Mouse (Mus musculus) myocyte (in vitro differentiated cells): ENCODE measurements at regions not wholly inside any gene's neighbourhood (a gene's known extent, or its start where the extent isn't known, plus 50 kb on each side); places are given as distances from the start of the nearest gene placed in this dataset.

ENCODE experiments used
- E2F4 ChIP-seq: IDR thresholded peaks from one replicate; pipeline ENCODE4 v1.6.1; 2011; ENCODE audit warnings: mild to moderate bottlenecking, control low read depth, moderate library complexity; ENCODE audit not compliant: insufficient read depth
- MAX ChIP-seq: IDR thresholded peaks from one replicate; pipeline ENCODE4 v1.6.1; 2011; ENCODE audit warnings: low read depth, mild to moderate bottlenecking, control low read depth
- MYOD1 ChIP-seq, 3 experiments: IDR thresholded peaks; one replicate each; pipeline ENCODE4 v1.6.1; 2011; ENCODE audit warnings: control low read depth in 2 of 3, low read depth in 2 of 3, mild to moderate bottlenecking in 2 of 3, moderate library complexity in 1 of 3; ENCODE audit not compliant: insufficient read length in 2 of 3, control insufficient read depth in 1 of 3
- MYOG ChIP-seq, 3 experiments: IDR thresholded peaks; one replicate each; pipeline ENCODE4 v1.6.1; 2011; ENCODE audit warnings: control low read depth in 2 of 3, low read depth in 2 of 3, mild to moderate bottlenecking in 2 of 3; ENCODE audit not compliant: insufficient read length in 2 of 3, control insufficient read depth in 1 of 3, insufficient read depth in 1 of 3
- POLR2A ChIP-seq: IDR thresholded peaks from one replicate; pipeline ENCODE4 v1.6.1; 2011; ENCODE audit warnings: low read depth, mild to moderate bottlenecking, control low read depth, moderate library complexity; ENCODE audit not compliant: insufficient read length
- POLR2AphosphoS2 ChIP-seq: IDR thresholded peaks from one replicate; pipeline ENCODE4 v1.6.1; 2011; ENCODE audit warnings: low read depth, control low read depth; ENCODE audit not compliant: insufficient read length
- REST ChIP-seq: IDR thresholded peaks from one replicate; pipeline ENCODE4 v1.6.1; 2011; ENCODE audit warnings: mild to moderate bottlenecking, control low read depth, moderate library complexity; ENCODE audit not compliant: insufficient read depth, insufficient read length
- TCF12 ChIP-seq: IDR thresholded peaks from one replicate; pipeline ENCODE4 v1.6.1; 2011; ENCODE audit warnings: mild to moderate bottlenecking, control low read depth; ENCODE audit not compliant: poor library complexity, insufficient read depth, severe bottlenecking
- TCF3 ChIP-seq: IDR thresholded peaks from one replicate; pipeline ENCODE4 v1.6.1; 2011; ENCODE audit warnings: low read depth, control low read depth; ENCODE audit not compliant: insufficient read length
- USF1 ChIP-seq: IDR thresholded peaks from one replicate; pipeline ENCODE4 v1.6.1; 2011; ENCODE audit warnings: low read depth, mild to moderate bottlenecking, control low read depth, moderate library complexity

- no peak for TF ChIP-seq POLR2A
- no peak for TF ChIP-seq POLR2AphosphoS2
- TF ChIP-seq MAX: no peak
- TF ChIP-seq E2F4: no peak
- TF ChIP-seq USF1: no peak
- TF ChIP-seq TCF3: no peak
- TF ChIP-seq TCF12: no peak
- TF ChIP-seq REST: no peak
- no peak for TF ChIP-seq MYOD1 (IDR thresholded peaks at IDR 0.05; ENCODE audit: control insufficient read depth in 1 of 3, insufficient read length in 2 of 3, low read depth in 2 of 3)
- TF ChIP-seq MYOG (IDR thresholded peaks at IDR 0.05; ENCODE audit: control insufficient read depth in 1 of 3, insufficient read depth in 1 of 3, insufficient read length in 2 of 3, low read depth in 2 of 3): no peak
Observed at GRCm38 (mm10) chr7:40693755-40694154, 204.4 kb upstream of the Vstm2b start.
